Mouse (Mus musculus) midbrain, postnatal 0 days (tissue): ENCODE measurements around the gene Esd. TPM values are rescaled to one million over a fixed set of nuclear protein-coding genes. Genes with fewer than 3 reads are reported as not detected.

Experiments used
- ATAC-seq: fragments of 200-750 bp; cut with Nextera tagmentation; 2 replicates; pipeline ENCODE4 v1.8.0; 2017; ENCODE audit warnings: moderate number of reproducible peaks, mild to moderate bottlenecking, moderate TSS enrichment, moderate library complexity; ENCODE audit not compliant: low FRiP score
- DNase-seq: peaks from one replicate; pipeline ENCODE4 v3.0.0-alpha.2; 2015; ENCODE audit warnings: low spot score
- H3K27ac ChIP-seq: fragments of 300-500 bp; sonication (generic); 2 replicates; pipeline ENCODE4 v1.5.1; 2014; ENCODE audit warnings: low read depth, mild to moderate bottlenecking, low read length, mixed read lengths
- H3K27me3 ChIP-seq: fragments of 300-500 bp; sonication (generic); 2 replicates; pipeline ENCODE4 v1.6.1; 2014; ENCODE audit warnings: low read length, control low read depth, mixed read lengths; ENCODE audit not compliant: insufficient read depth
- H3K36me3 ChIP-seq: fragments of 300-500 bp; sonication (generic); 2 replicates; pipeline ENCODE4 v1.6.1; 2014; ENCODE audit warnings: low read length, control low read depth, mixed read lengths; ENCODE audit not compliant: insufficient read depth
- H3K4me1 ChIP-seq: fragments of 300-500 bp; sonication (generic); 2 replicates; pipeline ENCODE4 v1.6.1; 2014; ENCODE audit warnings: mild to moderate bottlenecking, control low read depth, antibody characterized with exemption, low read length, mixed read lengths; ENCODE audit not compliant: insufficient read depth
- H3K4me2 ChIP-seq: fragments of 300-500 bp; sonication (generic); 2 replicates; pipeline ENCODE4 v1.6.1; 2014; ENCODE audit warnings: low read depth, mild to moderate bottlenecking, low read length, mixed read lengths; ENCODE audit not compliant: poor library complexity, severe bottlenecking
- H3K4me3 ChIP-seq: fragments of 300-500 bp; sonication (generic); 2 replicates; pipeline ENCODE4 v1.5.1; 2014; ENCODE audit warnings: low read depth, mild to moderate bottlenecking, low read length, moderate library complexity
- H3K9ac ChIP-seq: fragments of 300-500 bp; sonication (generic); replicated peaks from 2 replicates; pipeline ENCODE4 v1.6.1; 2014; ENCODE audit warnings: mild to moderate bottlenecking, low read length, moderate library complexity, mixed read lengths; ENCODE audit not compliant: poor library complexity, severe bottlenecking
- H3K9me3 ChIP-seq: fragments of 300-500 bp; sonication (generic); 2 replicates; pipeline ENCODE4 v1.6.1; 2016; ENCODE audit warnings: low read length, control low read depth
- CTCF ChIP-seq: IDR thresholded peaks from 2 replicates; pipeline ENCODE4 v1.5.1; 2016; ENCODE audit warnings: antibody characterized with exemption, mild to moderate bottlenecking
- WGBS: fragments of 180-500 bp; shearing (Covaris S2); extraction: QIAGEN DNeasy Blood & Tissue Kit; methylation state at CpG from one replicate; pipeline ENCODE4 v1.1.7; 2014; 5-methylcytosine and 5-hydroxymethylcytosine counted together
- polyA plus RNA-seq: library from polyadenylated mRNA; unstranded; fragments of >200 nt; fragmentation: Nextera tagmentation; extraction: Ambion mirVana; gene quantifications from 2 replicates; pipeline ENCODE4 v1.2.1, GENCODE M21; 2015
- total RNA-seq: library from RNA; depleted of rRNA; stranded (reverse); fragments of >200 nt; gene quantifications from 2 replicates; pipeline ENCODE4 v1.2.3, GENCODE M21; 2014

The Esd gene
- total and polyA plus RNA-seq, 2 experiments from 2014 or later = 135 to 195 TPM

- 97% methylated on average over 6 of the region's 6 CpGs for WGBS
- peaks cover 17% of the 10 kb centered on the region for H3K36me3 ChIP-seq
Measured at GRCm38 (mm10) chr14:74736850-74737249, 4.8 kb downstream of the Esd start.

GRCm38 (mm10) chr14:74764191-74764918, 32.3 kb downstream of the Esd start:
- Histone ChIP-seq H3K27ac (no peak overlapping the region), H3K4me3 (no peak overlapping the region), H3K36me3 (peaks cover 19% of the 10 kb centered on the region; the same call in 1 of the 2 replicates), H3K4me1 (no peaks in the 10 kb centered on the region), H3K9ac (no peak overlapping the region), H3K27me3 (no peaks in the 10 kb centered on the region), H3K9me3 (no peaks in the 10 kb centered on the region), H3K4me2 (no peak overlapping the region)
- WGBS = 56% methylated on average over 10 of the region's 10 CpGs
- ATAC-seq (0 out of 2 replicates have a peak, but pooled peaks have one; percentile 56), DNase-seq (peak; percentile 78)
- peak; percentile 94 for TF ChIP-seq CTCF

More at GRCm38 (mm10) chr14:74736850-74737249, 4.8 kb downstream of the Esd start:
- Histone ChIP-seq H3K4me1 (no peaks in the 10 kb centered on the region), H3K4me2 (no peak overlapping the region), H3K27ac (no peak overlapping the region), H3K4me3 (no peak overlapping the region), H3K9me3 (no peaks in the 10 kb centered on the region), H3K27me3 (no peaks in the 10 kb centered on the region), H3K9ac (no peak overlapping the region)
- DNase-seq (no peak), ATAC-seq (no peak)
- no peak for TF ChIP-seq CTCF

GRCm38 (mm10) chr14:74767892-74768291, 35.8 kb downstream of the Esd start:
- Histone ChIP-seq H3K27me3 (no peaks in the 10 kb centered on the region), H3K4me3 (no peak overlapping the region), H3K4me1 (no peaks in the 10 kb centered on the region), H3K9ac (no peak overlapping the region), H3K36me3 (peaks cover 27% of the 10 kb centered on the region), H3K9me3 (no peaks in the 10 kb centered on the region), H3K4me2 (no peak overlapping the region), H3K27ac (no peak overlapping the region)
- DNase-seq (no peak), ATAC-seq (no peak)
- TF ChIP-seq CTCF = no peak
- 43% methylated on average over 1 of the region's 1 CpGs for WGBS

GRCm38 (mm10) chr14:74774046-74774619, 42.0 kb downstream of the Esd start:
- H3K9me3 ChIP-seq = no peaks in the 10 kb centered on the region
- TF ChIP-seq CTCF = no peak
- ATAC-seq (no peak), DNase-seq (no peak)
- H3K36me3 ChIP-seq = peaks cover 19% of the 10 kb centered on the region
- no peak overlapping the region for H3K4me3 ChIP-seq
- H3K4me1 ChIP-seq = no peaks in the 10 kb centered on the region
- no peak overlapping the region for H3K27ac ChIP-seq
- no peaks in the 10 kb centered on the region for H3K27me3 ChIP-seq
- no peak overlapping the region for H3K4me2 ChIP-seq
- 47% methylated on average over 10 of the region's 10 CpGs for WGBS
- no peak overlapping the region for H3K9ac ChIP-seq

- no peak overlapping the region for H3K27ac ChIP-seq
- H3K9ac ChIP-seq = no peak overlapping the region
- H3K27me3 ChIP-seq = no peaks in the 10 kb centered on the region
- H3K4me3 ChIP-seq = no peak overlapping the region
- WGBS = 93% methylated on average over 11 of the region's 11 CpGs
- H3K36me3 ChIP-seq = peaks cover 25% of the 10 kb centered on the region
- DNase-seq (no peak), ATAC-seq (no peak)
- TF ChIP-seq CTCF = no peak
- no peaks in the 10 kb centered on the region for H3K9me3 ChIP-seq
- no peaks in the 10 kb centered on the region for H3K4me1 ChIP-seq
- no peak overlapping the region for H3K4me2 ChIP-seq
Measured at GRCm38 (mm10) chr14:74784243-74784934, 52.3 kb downstream of the Esd start.

DNA sequence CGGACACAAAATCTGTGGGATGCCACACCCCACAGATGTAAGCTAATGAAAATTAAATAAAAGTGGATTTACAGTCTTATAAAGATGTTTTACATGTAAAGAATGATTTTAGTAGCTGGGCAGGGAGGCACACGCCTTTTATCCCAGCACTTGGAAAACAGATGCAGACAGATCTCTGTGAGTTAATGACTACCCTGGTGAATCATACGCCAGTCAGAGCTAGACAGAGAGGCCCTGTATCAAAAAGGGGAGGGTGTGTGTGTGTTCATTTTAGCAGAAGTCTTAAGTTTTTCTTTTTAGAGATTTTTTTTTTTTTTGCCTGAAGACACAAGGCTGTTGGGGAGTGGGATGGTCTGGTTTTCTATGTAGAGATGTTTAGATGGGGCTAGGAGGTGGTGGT, 55.6 kb downstream of the Esd start:
- H3K27me3 ChIP-seq = no peaks in the 10 kb centered on the region
- H3K27ac ChIP-seq = no peak overlapping the region
- H3K4me2 ChIP-seq = no peak overlapping the region
- no peak overlapping the region for H3K9ac ChIP-seq
- ATAC-seq (no peak), DNase-seq (no peak)
- no peaks in the 10 kb centered on the region; the same call in 1 of the 2 replicates for H3K4me1 ChIP-seq
- no peak overlapping the region for H3K4me3 ChIP-seq
- 89% methylated on average over 3 of the region's 3 CpGs for WGBS
- no peak for TF ChIP-seq CTCF
- H3K36me3 ChIP-seq = peaks cover 25% of the 10 kb centered on the region
- H3K9me3 ChIP-seq = no peaks in the 10 kb centered on the region
